Mouse (Mus musculus) thymus, adult 18-20 months (tissue): ENCODE measurements around the gene Nedd9.

Experiments
- DNase-seq, 2 experiments: peaks; one replicate each; pipeline ENCODE4 v3.0.0; 2022; ENCODE audit warnings: mixed read lengths in 2 of 2

Gene Nedd9

GRCm38 (mm10) chr13:41408374-41408952, 78.7 kb downstream of the Nedd9 start:
- no peak for DNase-seq

DNA sequence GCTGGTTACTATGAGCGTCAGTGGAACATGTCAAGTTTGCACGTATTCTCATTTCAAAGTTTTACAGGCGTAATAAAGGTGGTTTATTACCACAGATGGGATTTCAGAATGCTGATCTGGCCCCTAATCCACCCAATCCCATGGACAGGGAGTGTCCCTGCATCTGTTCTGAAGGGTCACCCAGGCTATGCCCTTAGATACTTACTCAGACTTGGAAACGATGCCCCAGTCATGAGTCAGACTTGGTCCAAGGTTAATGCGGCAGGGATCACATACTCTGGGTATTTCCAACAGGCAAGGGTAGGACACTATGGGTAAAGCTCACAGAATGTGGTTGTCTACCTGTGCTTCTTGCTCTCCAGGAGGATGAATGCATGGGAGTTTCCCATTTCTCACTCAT, 82.2 kb downstream of the Nedd9 start:
- no peak for DNase-seq

GRCm38 (mm10) chr13:41403838-41404237, 83.3 kb downstream of the Nedd9 start:
- DNase-seq: no peak

DNA sequence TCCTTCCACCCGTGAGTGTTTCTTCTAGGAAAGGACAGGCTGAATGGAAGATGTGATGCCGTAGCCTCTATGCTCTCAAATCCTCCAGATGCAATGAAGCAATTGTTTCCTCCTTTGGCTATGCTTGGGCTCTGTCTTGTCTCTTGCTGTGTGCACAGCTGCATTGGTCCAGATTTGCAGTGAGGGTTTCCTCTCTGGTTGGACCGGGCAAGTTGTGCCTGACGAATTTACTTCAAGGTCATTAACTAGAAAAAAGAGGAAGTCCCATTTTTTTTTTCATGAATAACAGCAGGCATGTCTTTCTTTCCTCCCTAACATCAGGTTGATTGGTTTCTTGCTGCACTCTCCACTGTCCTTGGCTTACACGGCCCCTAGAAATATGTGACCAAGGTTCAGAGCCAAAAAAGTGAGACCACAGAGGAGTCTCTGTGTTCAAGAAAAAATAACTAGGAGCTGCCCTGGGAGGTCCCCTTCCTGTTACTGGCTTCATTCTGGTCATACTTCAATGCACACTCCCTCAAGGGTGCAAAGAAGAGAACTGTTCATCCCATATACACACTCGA, 84.6 kb downstream of the Nedd9 start:
- DNase-seq: no peak

GRCm38 (mm10) chr13:41401775-41402174, 85.4 kb downstream of the Nedd9 start:
- no peak for DNase-seq

DNA sequence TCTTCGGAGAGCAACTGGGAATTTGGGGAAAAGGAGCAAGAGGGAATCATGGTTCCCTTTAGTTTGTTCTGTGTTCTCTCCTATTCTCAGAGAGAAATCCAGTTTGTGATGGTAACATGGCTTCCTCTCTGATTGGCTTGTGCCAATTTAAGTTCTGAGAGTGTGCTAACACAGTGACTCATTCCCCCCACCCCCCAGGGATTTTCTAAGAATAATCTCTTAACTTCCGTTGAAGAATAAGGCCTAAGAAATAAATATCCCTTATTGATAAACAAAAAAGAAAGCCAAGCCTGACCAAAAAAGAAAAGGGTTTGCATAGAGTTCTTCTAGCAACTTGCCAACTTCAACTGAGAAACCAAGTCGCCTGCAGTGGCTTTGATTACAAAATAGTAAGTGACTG, 86.9 kb downstream of the Nedd9 start:
- DNase-seq: no peak

DNA sequence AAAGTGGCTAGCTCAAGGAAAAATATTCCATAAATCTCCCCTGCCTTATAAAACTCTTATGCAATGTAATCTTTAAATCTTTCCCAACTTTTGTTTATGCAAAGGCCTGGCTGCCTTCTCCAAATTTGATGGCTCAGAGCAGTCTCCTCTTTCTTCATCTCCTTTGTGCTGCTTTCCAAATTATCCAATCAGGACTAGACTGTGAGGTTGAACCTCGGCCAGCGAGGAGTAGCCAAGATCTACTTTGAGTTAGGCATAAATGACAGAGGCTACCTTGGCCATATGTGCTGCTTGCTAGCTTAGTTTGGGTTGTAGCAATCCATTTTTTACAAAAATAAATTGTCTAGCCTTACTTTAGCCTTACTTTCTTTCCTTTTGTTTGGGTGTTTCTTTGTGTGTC, 95.0 kb downstream of the Nedd9 start:
- no peak for DNase-seq

GRCm38 (mm10) chr13:41390698-41391097, 96.5 kb downstream of the Nedd9 start:
- no peak for DNase-seq

GRCm38 (mm10) chr13:41386581-41386980, 100.6 kb downstream of the Nedd9 start:
- DNase-seq: no peak

GRCm38 (mm10) chr13:41384896-41385295, 102.3 kb downstream of the Nedd9 start:
- no peak for DNase-seq

DNA sequence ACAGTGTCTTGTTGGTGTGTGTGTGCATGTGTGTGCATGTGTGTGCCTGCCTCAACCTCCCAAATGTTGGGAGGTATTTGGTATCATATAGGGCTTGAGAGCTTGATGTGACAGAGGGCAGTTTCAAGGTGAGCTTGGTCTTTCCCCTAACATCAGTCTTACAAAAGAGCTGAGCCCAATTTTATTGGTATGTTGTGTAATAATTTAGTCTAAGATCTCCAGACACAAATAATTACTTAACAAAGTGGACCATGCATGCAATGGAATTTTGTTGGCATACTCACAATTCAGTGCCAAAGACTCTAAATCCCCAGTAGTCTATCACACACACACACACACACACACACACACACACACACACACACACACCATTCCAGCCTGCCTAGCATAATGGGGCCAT, 104.5 kb downstream of the Nedd9 start:
- DNase-seq: no peak

GRCm38 (mm10) chr13:41381806-41382546, 105.2 kb downstream of the Nedd9 start:
- DNase-seq: no peak

DNA sequence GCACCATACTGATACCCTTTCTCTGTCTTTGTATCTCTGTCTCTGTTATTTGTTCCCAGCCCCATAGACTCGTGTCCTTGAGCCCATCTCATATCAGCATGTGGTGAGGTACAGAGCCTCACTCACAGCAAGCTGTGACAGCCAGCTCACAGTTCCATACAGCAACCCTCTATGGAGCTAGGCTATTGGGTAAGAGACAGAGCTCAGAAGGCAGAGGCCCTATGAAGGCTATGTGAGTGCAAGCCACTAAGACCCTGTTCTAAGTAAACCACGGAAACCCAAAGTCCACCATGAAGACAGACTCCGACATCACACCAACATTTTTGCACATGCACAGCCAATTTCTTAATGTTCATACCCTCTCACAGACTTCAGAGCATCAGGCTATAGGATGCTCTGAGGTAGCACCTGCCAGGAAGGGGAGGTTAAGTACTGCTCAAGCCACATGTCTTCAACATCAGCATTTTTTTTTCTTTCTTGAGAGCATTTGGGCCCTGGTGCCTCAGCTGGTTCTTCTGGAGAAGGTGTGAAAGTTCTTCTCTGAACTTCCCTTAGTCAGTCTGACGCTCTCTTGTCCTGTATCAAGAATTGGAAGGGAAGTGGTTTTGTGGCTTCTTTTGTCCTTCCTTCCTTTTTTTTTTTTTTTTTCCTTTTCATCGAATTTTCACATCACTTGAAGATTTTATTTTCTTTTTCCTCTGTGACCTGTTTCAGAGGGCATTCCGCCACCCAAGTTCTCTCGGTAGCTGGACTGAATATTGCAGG, 105.9 kb downstream of the Nedd9 start:
- DNase-seq: peak in 1 of 2 experiments; percentile 48

DNA sequence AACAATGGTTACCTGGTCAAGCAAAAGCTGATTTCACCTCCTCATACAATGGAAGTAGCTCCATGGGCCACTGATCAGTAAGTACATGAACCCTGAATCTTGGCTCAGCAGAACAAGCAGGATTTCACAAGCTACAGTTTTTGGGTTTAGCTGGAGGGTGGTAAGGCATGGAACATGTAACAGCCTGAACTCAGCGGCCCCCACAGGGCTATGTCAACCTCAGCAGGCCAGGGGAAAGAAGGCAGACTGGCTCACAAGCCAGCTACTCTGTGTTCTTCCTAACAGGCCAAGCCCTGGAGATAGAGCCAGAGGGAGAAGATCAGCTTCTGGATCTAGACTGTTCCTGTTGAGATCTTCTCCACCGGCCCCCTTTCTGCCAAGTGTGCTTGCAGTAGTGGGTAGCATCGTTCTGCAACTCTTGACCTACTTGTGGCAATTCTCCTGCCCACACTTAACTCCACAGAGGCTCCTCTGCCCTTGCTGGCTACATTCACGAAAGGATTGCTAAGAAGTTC, 107.2 kb downstream of the Nedd9 start:
- DNase-seq: no peak

GRCm38 (mm10) chr13:41378462-41378861, 108.7 kb downstream of the Nedd9 start:
- DNase-seq: no peak

GRCm38 (mm10) chr13:41377856-41378255, 109.3 kb downstream of the Nedd9 start:
- DNase-seq: no peak

GRCm38 (mm10) chr13:41377011-41377431, 110.1 kb downstream of the Nedd9 start:
- DNase-seq: no peak

- DNase-seq: no peak
Measured at GRCm38 (mm10) chr13:41376111-41376510, 111.1 kb downstream of the Nedd9 start.

DNA sequence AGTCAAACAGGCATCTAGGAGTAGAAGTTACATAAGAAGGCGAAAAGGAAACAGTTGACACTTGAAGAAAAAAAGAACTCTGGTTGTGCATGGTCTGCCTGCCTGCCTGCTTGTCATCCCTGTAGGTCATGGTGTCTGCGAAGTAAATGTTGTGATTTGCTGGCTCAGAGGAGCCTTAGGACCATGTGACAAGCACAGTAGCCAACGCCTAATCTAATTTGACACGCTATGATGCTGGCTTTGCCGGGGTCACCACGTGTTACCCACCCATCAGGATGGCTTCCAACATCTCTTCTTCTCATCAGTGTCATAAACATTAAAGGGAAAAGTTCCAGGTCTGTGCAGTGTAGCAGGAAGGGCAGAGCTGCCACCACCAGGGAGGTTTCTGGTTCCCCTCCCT, 111.5 kb downstream of the Nedd9 start:
- DNase-seq: no peak

DNA sequence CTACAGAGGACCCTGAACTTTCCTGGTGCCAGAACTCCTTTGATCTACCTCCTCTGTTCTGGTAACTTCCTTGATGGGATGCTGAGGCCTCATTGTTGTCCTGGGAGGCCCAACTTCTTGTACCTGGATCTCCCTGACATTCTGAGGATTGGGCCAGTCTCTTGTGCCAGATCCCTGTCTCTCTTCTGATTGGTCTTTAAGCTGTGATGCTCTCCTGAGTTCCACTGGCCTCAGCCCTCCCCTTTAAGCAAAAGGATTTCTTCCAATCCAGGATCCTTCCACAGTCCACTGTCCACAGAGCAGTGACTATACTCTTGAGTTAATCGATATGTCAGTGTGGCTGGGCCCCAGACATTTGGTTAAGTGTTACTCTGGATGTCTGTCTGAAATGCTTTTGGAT, 112.3 kb downstream of the Nedd9 start:
- no peak for DNase-seq

- peak in 1 of 2 experiments; percentile 63 for DNase-seq
Measured at GRCm38 (mm10) chr13:41372555-41373460, 114.4 kb downstream of the Nedd9 start.

- DNase-seq: no peak
Measured at GRCm38 (mm10) chr13:41371547-41371946, 115.6 kb downstream of the Nedd9 start.
